Mouse (Mus musculus) cortical plate, adult 2 months (tissue): ENCODE measurements around the gene Tap1. TPM values are rescaled to one million over a fixed set of nuclear protein-coding genes. Genes with fewer than 3 reads are reported as not detected.
"Not testable (repeated sequence)": the region's sequence is repeated elsewhere in the genome, so short reads cannot be mapped to it uniquely, and the experiment has no call there.

ENCODE experiments used
- H3K27ac ChIP-seq: fragments of 200-500 bp; 2 replicates; pipeline ENCODE4 v1.5.1; 2012; ENCODE audit warnings: low read length, control low read depth, inconsistent platforms; ENCODE audit not compliant: insufficient read depth
- H3K4me1 ChIP-seq: fragments of 200-500 bp; 2 replicates; pipeline ENCODE4 v1.6.1; 2011; ENCODE audit warnings: low read length; ENCODE audit not compliant: control insufficient read depth, insufficient read depth
- H3K4me3 ChIP-seq: fragments of 200-500 bp; 2 replicates; pipeline ENCODE4 v1.5.1; 2011; ENCODE audit warnings: mild to moderate bottlenecking, low read length, control low read depth; ENCODE audit not compliant: insufficient read depth
- CTCF ChIP-seq: fragments of 200-500 bp; IDR thresholded peaks from 2 replicates; pipeline ENCODE4 v1.5.1; 2011; ENCODE audit warnings: mild to moderate bottlenecking, control low read depth, low read length; ENCODE audit not compliant: insufficient read depth; ENCODE audit errors: extremely low read depth
- POLR2A ChIP-seq: fragments of 200-500 bp; IDR thresholded peaks from 2 replicates; pipeline ENCODE4 v1.6.1; 2011; ENCODE audit warnings: mild to moderate bottlenecking, low read length, control low read depth; ENCODE audit not compliant: insufficient read depth; ENCODE audit errors: extremely low read depth
- polyA plus RNA-seq: library from polyadenylated mRNA; depleted of rRNA; stranded (reverse); fragments of >200 nt; gene quantifications from 2 replicates; pipeline ENCODE4 v1.2.3, GENCODE M21; 2012; rRNA removed

Gene Tap1
- polyA plus RNA-seq = 2.7 and 3.4 TPM in 2 replicates

- TF ChIP-seq POLR2A = no peak
- no peak for TF ChIP-seq CTCF
- Histone ChIP-seq H3K27ac (0 out of 2 replicates have a peak within 1 kb of the TSS, but pooled peaks have one; percentile 16), H3K4me3 (peak within 1 kb of the TSS; percentile 74), H3K4me1 (no peaks in the 10 kb centered on the region)
Observed at GRCm38 (mm10) chr17:34187261-34187916, at the start of gene Tap1, which contains the start of gene Psmb9. Gene Tap1 (plus strand): TSS chr17:34187553. Gene Psmb9 (minus strand): TSS chr17:34187764.

GRCm38 (mm10) chr17:34137601-34138000, 49.8 kb upstream of the Tap1 start:
- TF ChIP-seq CTCF = no peak
- no peak for TF ChIP-seq POLR2A
- Histone ChIP-seq H3K4me1 (no peaks in the 10 kb centered on the region; the same call in 1 of the 2 replicates), H3K27ac (no peak overlapping the region), H3K4me3 (no peak overlapping the region)

GRCm38 (mm10) chr17:34138655-34139054, 48.7 kb upstream of the Tap1 start:
- H3K27ac ChIP-seq = no peak overlapping the region
- H3K4me1 ChIP-seq = no peaks in the 10 kb centered on the region; the same call in 1 of the 2 replicates
- TF ChIP-seq CTCF (no peak), POLR2A (no peak)
- no peak overlapping the region for H3K4me3 ChIP-seq

GRCm38 (mm10) chr17:34139416-34139815, 47.9 kb upstream of the Tap1 start:
- Histone ChIP-seq H3K4me1 (no peaks in the 10 kb centered on the region; the same call in 1 of the 2 replicates), H3K4me3 (no peak overlapping the region), H3K27ac (no peak overlapping the region)
- TF ChIP-seq POLR2A = no peak
- no peak for TF ChIP-seq CTCF

- TF ChIP-seq CTCF = no peak
- no peak for TF ChIP-seq POLR2A
- no peak overlapping the region for H3K4me3 ChIP-seq
- H3K27ac ChIP-seq = no peak overlapping the region
- H3K4me1 ChIP-seq = no peaks in the 10 kb centered on the region; the same call in 1 of the 2 replicates
Observed at GRCm38 (mm10) chr17:34140240-34140639, 47.1 kb upstream of the Tap1 start.

GRCm38 (mm10) chr17:34141448-34141847, 45.9 kb upstream of the Tap1 start:
- no peak for TF ChIP-seq CTCF
- TF ChIP-seq POLR2A = no peak
- H3K4me1 ChIP-seq = no peaks in the 10 kb centered on the region; the same call in 1 of the 2 replicates
- H3K4me3 ChIP-seq = no peak overlapping the region
- no peak overlapping the region for H3K27ac ChIP-seq

- Histone ChIP-seq H3K4me3 (no peak overlapping the region), H3K27ac (no peak overlapping the region), H3K4me1 (no peaks in the 10 kb centered on the region; the same call in 1 of the 2 replicates)
- TF ChIP-seq POLR2A = no peak
- no peak for TF ChIP-seq CTCF
Observed at GRCm38 (mm10) chr17:34142456-34143010, 44.8 kb upstream of the Tap1 start.

GRCm38 (mm10) chr17:34143033-34143432, 44.3 kb upstream of the Tap1 start, which contains the start of gene H2-DMb2:
Gene H2-DMb2 (plus strand): TSS chr17:34143307.
- TF ChIP-seq CTCF (no peak), POLR2A (no peak)
- H3K27ac ChIP-seq = no peak within 1 kb of the TSS
- no peaks in the 10 kb centered on the region; the same call in 1 of the 2 replicates for H3K4me1 ChIP-seq
- H3K4me3 ChIP-seq = no peak within 1 kb of the TSS

GRCm38 (mm10) chr17:34143461-34143860, 43.9 kb upstream of the Tap1 start:
- H3K4me1 ChIP-seq = no peaks in the 10 kb centered on the region; the same call in 1 of the 2 replicates
- no peak overlapping the region for H3K27ac ChIP-seq

GRCm38 (mm10) chr17:34144221-34144620, 43.1 kb upstream of the Tap1 start:
- H3K4me3 ChIP-seq, H3K4me1 ChIP-seq, H3K27ac ChIP-seq: not testable (repeated sequence)

More at GRCm38 (mm10) chr17:34143461-34143860, 43.9 kb upstream of the Tap1 start:
- TF ChIP-seq CTCF = no peak
- no peak for TF ChIP-seq POLR2A
- no peak overlapping the region for H3K4me3 ChIP-seq
